Mouse (Mus musculus) megakaryocyte, embryonic 14.5 days (primary cell): ENCODE results near the gene Hist1h2bp.
"Not testable (repeated sequence)": the region's sequence is repeated elsewhere in the genome, so short reads cannot be mapped to it uniquely, and the experiment has no call there.

Source experiments
- FLI1 ChIP-seq: IDR thresholded peaks from 2 replicates; pipeline ENCODE4 v1.6.1; 2012; ENCODE audit warnings: low read length, inconsistent platforms, mixed read lengths
- GATA1 ChIP-seq: IDR thresholded peaks from 3 replicates; pipeline ENCODE4 v1.6.1; 2012; ENCODE audit warnings: mixed read lengths, low read length, inconsistent platforms, borderline replicate concordance

DNA sequence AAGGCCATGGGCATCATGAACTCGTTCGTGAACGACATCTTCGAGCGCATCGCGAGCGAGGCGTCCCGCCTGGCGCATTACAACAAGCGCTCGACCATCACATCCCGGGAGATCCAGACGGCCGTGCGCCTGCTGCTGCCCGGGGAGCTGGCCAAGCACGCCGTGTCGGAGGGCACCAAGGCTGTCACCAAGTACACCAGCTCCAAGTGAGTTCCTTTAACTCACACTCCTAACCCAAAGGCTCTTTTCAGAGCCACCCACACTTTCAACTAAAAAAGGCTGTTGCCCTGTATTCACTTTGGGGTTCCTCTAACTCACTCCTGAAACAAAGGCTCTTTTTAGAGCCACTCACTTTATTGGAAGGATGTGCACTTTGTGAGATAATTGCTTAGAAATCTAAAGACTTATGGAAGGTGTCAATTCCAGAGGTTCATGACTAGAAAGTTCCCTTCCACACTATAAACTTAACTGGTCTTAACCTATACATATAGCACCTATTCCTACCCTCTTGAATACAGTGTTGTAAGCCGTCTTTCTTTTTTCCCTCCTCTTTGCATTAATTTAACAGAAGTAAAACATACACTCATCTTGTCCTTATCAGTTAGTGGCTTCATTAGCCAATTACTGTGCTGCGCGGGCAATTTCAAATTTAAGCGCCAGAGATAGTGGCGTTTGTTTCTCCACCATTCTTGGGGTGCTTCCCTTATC lies 32.8 kb upstream of the Hist1h2bp start:
- not testable (repeated sequence) for TF ChIP-seq GATA1, FLI1
